Mouse (Mus musculus) CD4-positive, CD25-positive, alpha-beta regulatory T cell, adult 9 weeks (primary cell): ENCODE data around the gene Unc13b. TPM values are rescaled to one million over a fixed set of nuclear protein-coding genes. Genes with fewer than 3 reads are reported as not detected.

Experiments used
- polyA plus RNA-seq: library from polyadenylated mRNA; unstranded; fragments of 100-300 nt; shearing (Covaris generic); gene quantifications from one replicate; pipeline ENCODE4 v1.2.1, GENCODE M21; 2017

Gene Unc13b
- 0.22 TPM for polyA plus RNA-seq

DNA sequence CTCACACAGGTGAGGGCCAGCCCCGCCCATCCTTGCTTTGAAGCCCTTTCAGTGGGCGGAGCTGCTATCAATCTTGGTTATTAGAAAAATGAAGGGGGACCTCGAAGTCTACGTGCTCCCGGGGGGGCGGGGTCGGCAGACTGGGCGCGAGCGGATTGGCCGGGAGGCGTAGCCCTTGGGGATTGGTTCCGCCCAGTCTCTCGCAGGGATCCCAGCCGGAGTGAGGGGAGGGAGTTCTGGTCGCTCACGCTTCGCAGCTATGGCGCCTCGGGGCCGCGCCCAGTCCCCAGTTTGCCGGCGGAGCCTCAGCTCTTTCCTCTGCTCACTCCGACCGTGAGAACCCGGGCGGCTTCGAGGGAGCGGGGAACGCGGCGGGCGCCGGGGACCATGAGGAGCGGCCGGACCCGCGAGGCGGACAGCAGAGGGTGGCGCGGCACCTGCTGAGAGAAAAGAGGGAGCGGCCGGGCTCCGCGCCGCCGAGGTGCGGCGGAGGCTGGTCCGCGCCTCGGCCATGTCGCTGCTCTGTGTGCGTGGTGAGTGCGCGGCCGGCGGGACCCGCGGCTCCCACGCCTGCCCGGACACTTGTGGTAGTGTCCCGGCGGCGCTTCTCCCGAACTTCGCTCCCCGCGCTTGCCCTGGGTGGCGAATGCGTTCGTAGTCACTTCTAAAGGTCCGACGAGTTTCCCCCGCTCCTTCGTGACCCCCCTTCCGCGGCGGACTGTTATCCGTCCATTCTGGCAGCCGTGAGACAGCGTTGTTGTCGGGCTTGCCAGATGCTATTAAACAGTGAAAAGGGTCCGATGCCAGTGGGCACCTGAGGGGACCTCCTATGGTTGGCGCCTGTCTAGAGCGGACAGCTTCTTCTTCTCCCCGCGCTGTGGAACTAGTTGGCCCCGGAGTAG, at the start of gene Unc13b:
Gene Unc13b (plus strand): TSS at position 201 of the 902 bp plus-strand sequence.

DNA sequence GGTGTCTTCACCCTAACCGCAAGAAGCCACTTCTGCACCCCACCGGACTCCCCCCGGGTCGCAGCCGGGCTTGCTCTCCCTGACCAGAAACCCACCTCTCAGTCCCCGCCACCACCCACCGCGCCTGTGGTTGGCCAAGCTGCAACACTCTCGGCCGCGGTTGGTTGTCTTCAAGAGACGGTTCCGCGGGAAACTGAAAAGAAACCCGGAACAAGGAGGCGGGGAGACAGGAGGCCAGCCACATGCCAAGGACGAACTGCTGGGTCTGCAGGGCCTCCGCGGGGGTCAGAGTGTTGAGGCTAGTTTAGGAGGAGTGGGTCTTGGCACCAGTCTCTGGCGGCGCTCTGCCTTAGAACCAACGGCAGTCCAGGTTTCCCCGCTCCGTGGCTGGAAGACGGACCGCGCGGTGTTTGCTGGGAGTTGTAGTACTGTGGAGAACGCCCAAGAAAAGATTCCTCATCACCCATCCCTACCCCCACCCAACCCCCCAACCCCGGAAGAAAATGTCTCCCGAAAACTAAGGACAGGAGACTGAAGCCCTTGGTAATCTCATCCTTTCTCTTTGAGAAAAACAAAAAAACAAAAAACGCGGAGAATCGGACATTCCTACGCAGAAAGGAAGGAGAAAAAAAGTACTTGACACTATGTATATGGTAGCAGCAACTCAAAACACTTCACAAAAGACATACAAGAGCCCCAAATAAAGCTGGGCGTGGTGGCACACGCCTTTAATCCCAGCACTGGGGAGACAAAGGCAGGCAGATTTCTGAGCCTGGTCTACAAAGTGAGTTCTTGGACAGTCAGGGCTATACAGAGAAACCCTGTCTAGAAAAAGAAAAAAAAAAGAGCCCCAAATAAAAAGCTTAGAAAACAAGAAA, 48.4 kb upstream of the Unc13b start, which contains the start of gene Fancg:
Gene Fancg (minus strand): TSS at position 346 of the 878 bp plus-strand sequence.

GRCm38 (mm10) chr4:43025084-43025960, 33.4 kb upstream of the Unc13b start, which contains the start of gene Pigo:
Pigo (minus strand) TSS chr4:43025819.

GRCm38 (mm10) chr4:43031237-43031995, 27.3 kb upstream of the Unc13b start, which contains the start of gene Stoml2:
Stoml2 (minus strand) TSS chr4:43031710.

DNA sequence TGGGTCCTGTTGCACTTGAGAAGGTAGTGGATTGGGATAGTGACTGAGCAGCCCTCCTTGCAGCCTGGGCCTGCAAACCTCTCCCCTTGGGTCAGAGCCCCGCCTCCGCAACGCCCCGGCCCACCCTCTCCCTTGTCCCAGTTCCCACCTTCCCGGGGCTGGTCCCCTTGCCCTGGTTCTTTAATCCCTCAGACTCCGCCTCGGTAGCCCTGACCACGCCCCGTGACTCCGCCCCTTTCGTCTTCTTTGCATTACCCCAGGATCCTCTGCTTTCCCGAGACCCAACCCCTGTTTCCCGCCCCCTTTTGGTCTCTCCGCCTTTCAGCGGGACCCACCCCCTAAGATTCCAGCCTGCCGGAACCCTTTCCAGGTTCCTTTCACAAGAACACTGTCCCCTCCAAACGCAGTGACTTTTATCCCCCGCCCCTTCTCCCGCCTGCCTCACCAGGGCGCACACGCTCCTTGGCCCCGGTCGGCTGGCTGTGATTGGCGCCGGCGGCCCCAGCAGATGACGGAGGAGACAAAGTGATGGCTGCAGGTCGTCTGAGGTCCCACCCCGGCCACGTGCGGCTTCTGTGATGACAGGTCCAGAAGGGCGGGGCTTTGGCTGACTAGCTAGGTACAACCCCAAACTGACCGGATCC, 13.0 kb upstream of the Unc13b start, which contains the start of gene Fam214b:
Gene Fam214b (minus strand): TSS at position 562 of the 644 bp plus-strand sequence.

DNA sequence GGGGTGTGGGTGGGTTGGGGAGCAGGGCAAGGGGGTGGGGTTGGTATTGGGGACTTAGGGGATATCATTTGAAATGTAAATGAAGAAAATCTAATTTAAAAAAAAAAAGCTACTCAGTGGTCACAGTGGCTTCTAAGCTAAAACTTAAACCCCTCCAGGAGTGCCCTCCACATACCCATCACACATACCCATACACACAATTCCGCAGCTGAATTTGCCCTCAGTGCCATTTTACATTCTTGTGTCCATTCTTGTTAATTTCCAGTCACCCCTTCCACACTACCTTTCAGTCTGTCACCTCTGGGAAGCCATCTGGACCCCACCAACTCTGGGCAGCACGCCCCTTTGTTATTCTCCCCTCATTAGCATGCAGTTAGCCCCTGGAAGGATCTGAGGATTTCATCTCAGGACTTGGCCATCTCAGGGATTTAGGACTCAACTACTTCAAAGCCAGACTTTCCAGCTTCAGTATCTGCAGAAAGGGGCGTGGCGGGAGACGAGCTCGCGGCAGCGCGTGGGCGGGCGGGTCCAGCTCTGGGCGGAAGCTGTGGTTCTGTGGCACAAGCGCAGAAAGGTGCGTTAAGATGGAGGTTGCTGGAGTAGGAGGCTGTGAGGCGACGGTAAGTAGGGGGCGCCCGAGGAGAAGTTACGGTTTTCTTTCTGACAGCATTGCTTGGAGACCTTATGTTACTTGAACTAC, 208.0 kb downstream of the Unc13b start, which contains the start of gene Atp8b5:
Gene Atp8b5 (plus strand): TSS at position 537 of the 700 bp plus-strand sequence.

Other genes starting within 250 kb of the Unc13b start
- gene Fam205a1, start 205.1 kb upstream of the Unc13b start, polyA plus RNA-seq, result not detected
- gene Gm12394, start 202.2 kb upstream of the Unc13b start, polyA plus RNA-seq, result not detected
- not detected for gene Fam205c, start 184.7 kb upstream of the Unc13b start, polyA plus RNA-seq
- 0.12 TPM for gene Phf24, start 142.3 kb upstream of the Unc13b start, polyA plus RNA-seq
- gene Dnajb5, start 109.1 kb upstream of the Unc13b start, polyA plus RNA-seq, result 12.0 TPM
- gene 1700022I11Rik, start 89.3 kb upstream of the Unc13b start, polyA plus RNA-seq, result not detected
- gene Vcp, start 58.4 kb upstream of the Unc13b start, polyA plus RNA-seq, result 405 TPM
- 28.8 TPM for gene Fancg, start 48.4 kb upstream of the Unc13b start, polyA plus RNA-seq
- 47.4 TPM for gene Pigo, start 33.1 kb upstream of the Unc13b start, polyA plus RNA-seq
- 148 TPM for gene Stoml2, start 27.2 kb upstream of the Unc13b start, polyA plus RNA-seq
- gene Fam214b, start 12.7 kb upstream of the Unc13b start, polyA plus RNA-seq, result 10.7 TPM
- not detected for gene Atp8b5, start 208.2 kb downstream of the Unc13b start, polyA plus RNA-seq